Mouse (Mus musculus): Measurements from ENCODE around the gene Plod2. TPM values are rescaled to one million over a fixed set of nuclear protein-coding genes. Genes with fewer than 3 reads are reported as not detected.

The Plod2 gene
- polyA plus RNA-seq, 1 experiment from 2014 or later: 10.8 TPM

DNA sequence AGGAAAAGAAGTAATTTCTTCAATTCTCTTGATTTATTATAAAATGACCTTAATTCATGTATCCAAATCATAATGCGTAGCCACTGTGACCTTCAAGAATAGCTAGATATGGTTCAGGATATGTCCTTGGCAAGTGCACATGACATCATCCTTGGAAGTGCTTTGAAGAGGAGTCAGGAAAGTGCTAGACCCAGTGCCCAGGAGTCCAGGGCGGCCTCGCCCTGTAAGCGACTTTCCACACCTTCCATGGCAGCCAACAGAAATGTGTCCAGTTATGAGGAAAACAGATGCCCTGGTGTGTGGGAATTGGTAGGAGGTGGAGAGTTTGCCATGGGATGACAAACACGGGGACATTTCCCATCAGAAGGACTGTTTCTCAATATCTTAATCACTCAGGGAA, 47.0 kb downstream of the Plod2 start:
- Histone ChIP-seq H3K9me3 (no peaks in the 10 kb centered on the region), H3K4me2 (replicated peaks) (no peak overlapping the region), H3K4me1 (no peaks in the 10 kb centered on the region), H3K27ac (replicated peaks) (no peak overlapping the region), H3K27me3 (no peaks in the 10 kb centered on the region), H3K4me3 (no peak overlapping the region), H3K9ac (replicated peaks) (no peak overlapping the region), H3K36me3 (0 out of 2 replicates have a peak, but pooled peaks cover 4% of the 10 kb centered on the region)
- WGBS: 94% methylated on average over 5 of the region's 5 CpGs
- no peak for ATAC-seq (replicated peaks)

DNA sequence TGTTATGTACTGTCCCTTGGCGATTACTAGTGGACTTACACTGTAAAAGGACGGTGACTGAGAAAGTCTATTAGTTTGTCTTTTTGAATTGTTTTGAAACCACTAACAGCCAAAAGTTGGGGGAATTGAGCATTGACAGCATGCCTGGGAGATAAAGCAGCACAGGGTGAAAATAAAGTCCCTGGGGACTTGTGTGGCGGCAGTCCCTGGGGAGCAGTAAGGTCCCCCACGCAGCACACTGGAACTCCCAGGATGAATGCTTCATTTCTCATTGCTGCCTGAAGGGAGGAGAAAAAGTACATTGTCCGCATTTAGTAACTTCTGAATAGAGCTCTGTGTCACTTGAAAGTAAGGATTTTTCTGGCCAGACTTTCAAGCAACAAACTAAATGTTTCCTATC, 49.5 kb downstream of the Plod2 start:
- H3K4me3 ChIP-seq: no peak overlapping the region
- H3K4me1 ChIP-seq: no peaks in the 10 kb centered on the region
- WGBS: 52% methylated on average over 5 of the region's 5 CpGs
- H3K27me3 ChIP-seq: no peaks in the 10 kb centered on the region
- no peaks in the 10 kb centered on the region for H3K9me3 ChIP-seq
- H3K36me3 ChIP-seq: 0 out of 2 replicates have a peak, but pooled peaks cover 4% of the 10 kb centered on the region
- H3K4me2 ChIP-seq (replicated peaks): no peak overlapping the region
- no peak overlapping the region for H3K27ac ChIP-seq (replicated peaks)
- no peak for ATAC-seq (replicated peaks)
- H3K9ac ChIP-seq (replicated peaks): no peak overlapping the region

DNA sequence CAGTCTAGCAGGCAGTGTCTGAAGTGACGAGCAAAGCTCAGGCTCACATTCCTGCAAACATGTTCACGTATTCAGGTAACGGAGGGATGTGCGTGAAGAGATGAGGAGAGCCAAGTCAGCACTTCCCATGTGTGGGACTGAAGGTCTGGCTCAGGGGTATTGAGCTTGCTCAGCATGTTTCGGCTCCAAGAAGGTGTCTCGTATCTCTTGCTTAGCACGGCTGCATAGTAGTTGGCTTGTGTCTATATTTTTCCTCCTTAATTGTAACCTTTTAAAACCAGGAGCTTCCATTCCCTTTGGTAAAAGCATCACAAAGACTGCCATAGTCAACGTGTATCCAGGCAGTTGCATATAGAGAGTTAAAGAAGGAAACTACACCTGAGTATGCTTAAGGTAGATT, 50.7 kb downstream of the Plod2 start:
- no peaks in the 10 kb centered on the region for H3K36me3 ChIP-seq
- no peak overlapping the region for H3K4me3 ChIP-seq
- WGBS: 93% methylated on average over 8 of the region's 8 CpGs
- no peaks in the 10 kb centered on the region for H3K27me3 ChIP-seq
- no peak overlapping the region for H3K4me2 ChIP-seq (replicated peaks)
- no peaks in the 10 kb centered on the region for H3K9me3 ChIP-seq
- H3K27ac ChIP-seq (replicated peaks): no peak overlapping the region
- no peak for ATAC-seq (replicated peaks)
- H3K9ac ChIP-seq (replicated peaks): no peak overlapping the region
- H3K4me1 ChIP-seq: no peaks in the 10 kb centered on the region

GRCm38 (mm10) chr9:92594491-92594890, 52.5 kb downstream of the Plod2 start:
- Histone ChIP-seq H3K4me3 (no peak overlapping the region), H3K36me3 (no peaks in the 10 kb centered on the region), H3K9ac (replicated peaks) (no peak overlapping the region), H3K27ac (replicated peaks) (no peak overlapping the region), H3K27me3 (no peaks in the 10 kb centered on the region), H3K4me1 (no peaks in the 10 kb centered on the region), H3K9me3 (no peaks in the 10 kb centered on the region), H3K4me2 (replicated peaks) (no peak overlapping the region)
- ATAC-seq (replicated peaks): no peak
- 82% methylated on average over 6 of the region's 6 CpGs for WGBS

GRCm38 (mm10) chr9:92595296-92595695, 53.3 kb downstream of the Plod2 start:
- no peak for ATAC-seq (replicated peaks)
- no peak overlapping the region for H3K4me3 ChIP-seq
- H3K9ac ChIP-seq (replicated peaks): no peak overlapping the region
- H3K9me3 ChIP-seq: no peaks in the 10 kb centered on the region
- H3K36me3 ChIP-seq: no peaks in the 10 kb centered on the region
- no peaks in the 10 kb centered on the region for H3K27me3 ChIP-seq
- H3K27ac ChIP-seq (replicated peaks): no peak overlapping the region
- H3K4me1 ChIP-seq: no peaks in the 10 kb centered on the region
- no peak overlapping the region for H3K4me2 ChIP-seq (replicated peaks)
- WGBS: 94% methylated on average over 4 of the region's 4 CpGs

- Histone ChIP-seq H3K36me3 (no peaks in the 10 kb centered on the region), H3K4me1 (no peaks in the 10 kb centered on the region), H3K4me2 (replicated peaks) (no peak overlapping the region), H3K27ac (replicated peaks) (no peak overlapping the region), H3K9me3 (no peaks in the 10 kb centered on the region), H3K9ac (replicated peaks) (no peak overlapping the region), H3K4me3 (no peak overlapping the region), H3K27me3 (no peaks in the 10 kb centered on the region)
- ATAC-seq (replicated peaks): no peak
- 77% methylated on average over 9 of the region's 9 CpGs for WGBS
Measured at GRCm38 (mm10) chr9:92596916-92597547, 55.0 kb downstream of the Plod2 start.

DNA sequence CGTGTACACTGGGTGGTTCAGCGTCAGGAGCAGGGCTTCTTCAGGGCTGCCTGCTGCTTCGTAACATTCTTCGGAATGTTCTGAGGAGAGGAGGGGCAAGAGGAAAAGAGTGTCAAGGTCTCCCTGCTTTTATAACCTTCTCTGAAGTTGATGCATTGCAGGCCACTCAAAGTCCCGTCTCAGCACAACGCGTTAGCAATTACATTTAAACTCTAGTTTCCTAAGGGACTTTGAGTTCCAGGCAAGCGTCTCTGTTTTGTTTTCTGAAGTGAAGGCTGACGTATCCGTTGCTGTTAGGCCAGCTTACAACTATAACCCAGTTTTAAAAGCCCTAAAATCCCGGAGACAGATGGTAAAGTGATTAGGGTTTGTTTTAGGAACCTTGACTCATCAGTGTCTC, 55.8 kb downstream of the Plod2 start:
- Histone ChIP-seq H3K4me2 (replicated peaks) (no peak overlapping the region), H3K4me1 (no peaks in the 10 kb centered on the region), H3K36me3 (no peaks in the 10 kb centered on the region), H3K27ac (replicated peaks) (no peak overlapping the region), H3K9me3 (no peaks in the 10 kb centered on the region), H3K4me3 (no peak overlapping the region), H3K27me3 (no peaks in the 10 kb centered on the region), H3K9ac (replicated peaks) (no peak overlapping the region)
- 76% methylated on average over 11 of the region's 11 CpGs for WGBS
- no peak for ATAC-seq (replicated peaks)

DNA sequence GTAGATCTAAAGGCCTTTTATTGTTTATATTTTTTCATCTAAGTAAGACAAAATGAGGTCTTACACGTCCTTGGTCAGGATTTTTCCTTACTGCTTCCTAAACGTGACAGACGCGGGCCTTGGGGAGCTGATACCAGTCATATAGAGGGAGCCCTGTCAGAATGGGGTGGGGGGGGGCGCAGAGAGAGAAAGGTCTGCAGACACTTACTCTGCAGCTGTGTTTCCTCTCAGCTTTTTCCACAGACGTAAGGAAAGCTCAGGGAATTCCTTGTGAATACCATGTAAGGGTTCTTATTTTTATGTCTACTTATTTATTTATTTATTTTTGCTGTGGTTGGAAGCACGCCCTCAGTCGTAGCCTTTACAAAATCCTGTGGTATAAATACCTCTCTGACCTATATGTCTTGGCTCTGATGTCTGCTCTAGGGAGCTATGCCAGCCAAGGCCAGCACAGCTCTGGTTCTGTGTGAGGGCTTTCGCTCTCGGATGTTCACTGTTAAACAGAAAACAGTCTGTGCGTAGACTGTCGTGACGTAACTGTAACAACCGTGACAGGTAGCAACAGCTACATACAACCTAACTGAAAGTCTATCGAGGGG, 58.0 kb downstream of the Plod2 start:
- no peak for ATAC-seq (replicated peaks)
- no peaks in the 10 kb centered on the region for H3K9me3 ChIP-seq
- no peaks in the 10 kb centered on the region for H3K4me1 ChIP-seq
- H3K9ac ChIP-seq (replicated peaks): no peak overlapping the region
- no peaks in the 10 kb centered on the region for H3K36me3 ChIP-seq
- H3K27ac ChIP-seq (replicated peaks): no peak overlapping the region
- 91% methylated on average over 15 of the region's 15 CpGs for WGBS
- no peak overlapping the region for H3K4me3 ChIP-seq
- H3K4me2 ChIP-seq (replicated peaks): no peak overlapping the region
- no peaks in the 10 kb centered on the region for H3K27me3 ChIP-seq

DNA sequence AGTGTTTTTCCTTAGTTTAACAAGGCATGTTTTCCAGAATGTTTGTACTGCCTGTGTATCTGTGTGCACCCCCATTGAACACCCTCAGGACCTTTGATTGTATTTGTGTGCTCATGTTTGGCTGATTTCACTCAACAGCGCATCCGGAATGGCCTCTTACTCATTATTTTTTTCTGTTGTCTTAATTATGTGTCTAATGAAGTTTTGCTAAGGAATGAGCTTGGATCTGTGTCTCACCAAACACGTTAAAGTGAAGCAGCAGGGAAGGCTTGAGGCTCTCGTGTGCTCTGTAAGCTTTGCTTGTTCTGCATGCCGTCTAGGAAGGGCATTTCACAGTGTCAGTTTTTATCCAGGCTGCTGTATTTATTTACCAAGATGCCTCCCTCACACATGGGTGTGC, 59.5 kb downstream of the Plod2 start:
- Histone ChIP-seq H3K9ac (replicated peaks) (no peak overlapping the region), H3K27me3 (no peaks in the 10 kb centered on the region), H3K4me2 (replicated peaks) (no peak overlapping the region), H3K9me3 (no peaks in the 10 kb centered on the region), H3K4me3 (no peak overlapping the region), H3K4me1 (no peaks in the 10 kb centered on the region), H3K36me3 (no peaks in the 10 kb centered on the region), H3K27ac (replicated peaks) (no peak overlapping the region)
- ATAC-seq (replicated peaks): no peak
- WGBS: 49% methylated on average over 5 of the region's 5 CpGs

DNA sequence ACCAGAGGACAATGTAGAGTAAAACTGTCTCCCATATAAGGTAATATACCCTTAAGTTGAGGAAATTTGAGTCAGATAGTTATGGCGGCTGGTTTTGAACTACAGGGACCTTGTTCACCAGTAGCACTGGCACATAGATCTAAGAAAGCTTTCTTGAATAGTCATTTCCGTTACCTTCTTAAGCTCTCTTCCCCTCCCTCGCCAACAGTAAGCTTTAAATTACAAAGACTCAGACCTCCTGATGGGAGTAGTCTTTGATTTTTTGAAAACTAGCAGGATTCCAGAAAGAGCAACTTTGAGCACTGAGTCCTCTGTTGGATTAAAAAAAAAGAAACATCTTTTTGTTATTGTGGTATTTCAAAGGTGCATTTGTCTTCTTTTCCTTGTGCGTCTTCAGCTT, 61.5 kb downstream of the Plod2 start:
- no peak for ATAC-seq (replicated peaks)
- Histone ChIP-seq H3K27me3 (no peaks in the 10 kb centered on the region), H3K36me3 (no peaks in the 10 kb centered on the region), H3K4me2 (replicated peaks) (no peak overlapping the region), H3K4me3 (no peak overlapping the region), H3K27ac (replicated peaks) (no peak overlapping the region), H3K4me1 (no peaks in the 10 kb centered on the region), H3K9ac (replicated peaks) (no peak overlapping the region), H3K9me3 (no peaks in the 10 kb centered on the region)
- WGBS: 44% methylated on average over 4 of the region's 4 CpGs

- H3K27me3 ChIP-seq: no peaks in the 10 kb centered on the region
- ATAC-seq (replicated peaks): peak; percentile 46; the same call in 1 of the 2 replicates
- H3K36me3 ChIP-seq: no peaks in the 10 kb centered on the region
- H3K27ac ChIP-seq (replicated peaks): no peak overlapping the region
- no peak overlapping the region for H3K4me2 ChIP-seq (replicated peaks)
- H3K4me3 ChIP-seq: no peak overlapping the region
- H3K9me3 ChIP-seq: no peaks in the 10 kb centered on the region
- WGBS: 70% methylated on average over 9 of the region's 9 CpGs
- no peak overlapping the region for H3K9ac ChIP-seq (replicated peaks)
- H3K4me1 ChIP-seq: no peaks in the 10 kb centered on the region
Measured at GRCm38 (mm10) chr9:92610628-92611267, 68.7 kb downstream of the Plod2 start.

- Histone ChIP-seq H3K9ac (replicated peaks) (no peak overlapping the region), H3K4me3 (no peak overlapping the region), H3K27ac (replicated peaks) (no peak overlapping the region), H3K4me2 (replicated peaks) (no peak overlapping the region), H3K36me3 (no peaks in the 10 kb centered on the region), H3K9me3 (no peaks in the 10 kb centered on the region), H3K27me3 (no peaks in the 10 kb centered on the region), H3K4me1 (no peaks in the 10 kb centered on the region)
- no peak for ATAC-seq (replicated peaks)
- WGBS: 93% methylated on average over 15 of the region's 15 CpGs
Measured at GRCm38 (mm10) chr9:92612641-92613040, 70.6 kb downstream of the Plod2 start.

All from forebrain, embryonic 15.5 days (tissue).